Mouse (Mus musculus) megakaryocyte-erythroid progenitor cell, adult 5-6 weeks (primary cell): ENCODE measurements around the gene Kpnb1. TPM values are rescaled to one million over a fixed set of nuclear protein-coding genes. Genes with fewer than 3 reads are reported as not detected.

Source experiments
- ATAC-seq: replicated peaks from 2 replicates; pipeline ENCODE4 v1.8.0; 2016; ENCODE audit warnings: mild to moderate bottlenecking, inconsistent platforms; ENCODE audit not compliant: severe bottlenecking, poor library complexity, low FRiP score, low TSS enrichment
- total RNA-seq, 2 experiments: library from RNA; stranded (forward) in 1 of 2; stranded (reverse) in 1 of 2; fragments of 200-1000, 215-1000 nt in 1 of 2; fragments of >200 nt in 1 of 2; fragmentation: Nextera tagmentation in 1 of 2; gene quantifications; 2 replicates each; pipeline ENCODE4 v1.2.3; 2014 to 2017

Kpnb1 gene
- total RNA-seq, 2 experiments from 2014 or later = 185 to 446 TPM

- ATAC-seq = no peak
Measured at GRCm38 (mm10) chr11:97145951-97146350, 41.7 kb downstream of the Kpnb1 start.

- no peak for ATAC-seq
Measured at GRCm38 (mm10) chr11:97145320-97145719, 42.4 kb downstream of the Kpnb1 start.

GRCm38 (mm10) chr11:97143196-97143900 is 44.3 kb downstream of the Kpnb1 start:
- no peak for ATAC-seq

- ATAC-seq = no peak
Measured at GRCm38 (mm10) chr11:97142159-97142608, 45.5 kb downstream of the Kpnb1 start.

- ATAC-seq = no peak
Measured at GRCm38 (mm10) chr11:97140811-97141210, 46.9 kb downstream of the Kpnb1 start.

- no peak for ATAC-seq
Measured at GRCm38 (mm10) chr11:97139256-97139655, 48.4 kb downstream of the Kpnb1 start.

- ATAC-seq = no peak
Measured at GRCm38 (mm10) chr11:97138554-97139226, 49.0 kb downstream of the Kpnb1 start.

GRCm38 (mm10) chr11:97133270-97133669 is 54.4 kb downstream of the Kpnb1 start:
- no peak for ATAC-seq

- ATAC-seq = no peak
Measured at GRCm38 (mm10) chr11:97132185-97132584, 55.5 kb downstream of the Kpnb1 start.

GRCm38 (mm10) chr11:97131683-97132082 is 56.0 kb downstream of the Kpnb1 start:
- no peak for ATAC-seq

- no peak for ATAC-seq
Measured at GRCm38 (mm10) chr11:97130318-97130717, 57.4 kb downstream of the Kpnb1 start.

GRCm38 (mm10) chr11:97128956-97129355 is 58.7 kb downstream of the Kpnb1 start:
- no peak for ATAC-seq

GRCm38 (mm10) chr11:97127470-97128223 is 60.0 kb downstream of the Kpnb1 start:
- no peak for ATAC-seq

GRCm38 (mm10) chr11:97126645-97127468 is 60.8 kb downstream of the Kpnb1 start:
- peak; percentile 65 for ATAC-seq

GRCm38 (mm10) chr11:97124266-97125036 is 63.2 kb downstream of the Kpnb1 start:
- ATAC-seq = no peak

- peak; percentile 57 for ATAC-seq
Measured at GRCm38 (mm10) chr11:97123282-97123890, 64.3 kb downstream of the Kpnb1 start.

GRCm38 (mm10) chr11:97120641-97121040 is 67.0 kb downstream of the Kpnb1 start:
- no peak for ATAC-seq

- no peak for ATAC-seq
Measured at GRCm38 (mm10) chr11:97120221-97120620, 67.5 kb downstream of the Kpnb1 start.
